Mouse (Mus musculus) heart, adult 18-20 months (tissue): ENCODE data around the gene Olfr688. TPM values are rescaled to one million over a fixed set of nuclear protein-coding genes. Genes with fewer than 3 reads are reported as not detected.

Experiments used
- DNase-seq, 2 experiments: peaks; one replicate each; pipeline ENCODE4 v3.0.0; 2021 to 2022; ENCODE audit warnings: mixed read lengths in 1 of 2
- long read RNA-seq, 2 experiments: library from polyadenylated mRNA; stranded (forward); transcript quantifications; one replicate each; pipeline ENCODE4 v2.0.0; 2021
- total RNA-seq, 2 experiments: library from RNA; stranded (reverse); gene quantifications; 2 replicates each; pipeline ENCODE4 v1.2.3; 2021

The Olfr688 gene
- total RNA-seq, result not detected
- long read RNA-seq, experiment 1, result 0 reads
- long read RNA-seq, experiment 2, result 0 reads

GRCm38 (mm10) chr7:105287795-105288194, at the start of gene Olfr688:
TSS of gene Olfr688 (plus strand) at chr7:105288095.
- no peak for DNase-seq

- no peak for DNase-seq
Measured at GRCm38 (mm10) chr7:105247671-105248070, 40.2 kb upstream of the Olfr688 start.

GRCm38 (mm10) chr7:105248197-105248596, 39.7 kb upstream of the Olfr688 start:
- DNase-seq, result no peak

DNA sequence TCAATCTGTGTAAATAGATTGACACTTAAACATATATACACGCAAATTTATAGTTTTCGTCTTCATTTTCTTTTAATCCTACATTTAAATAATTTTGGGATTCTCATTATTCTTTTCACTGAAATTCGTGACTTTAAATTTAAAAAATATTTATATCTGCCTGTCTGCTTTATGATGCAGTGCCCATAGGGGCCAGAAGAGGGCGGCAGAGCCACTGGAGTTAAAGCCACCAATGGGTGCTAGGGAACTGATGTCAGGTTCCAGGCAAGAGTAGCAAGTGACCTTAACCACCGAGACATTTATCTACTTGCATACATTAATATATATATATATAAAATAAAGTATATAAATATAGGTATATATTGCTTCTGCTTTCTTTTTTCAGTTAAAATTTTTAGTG, 31.2 kb upstream of the Olfr688 start:
- no peak for DNase-seq

- DNase-seq, result no peak
Measured at GRCm38 (mm10) chr7:105272426-105272825, 15.5 kb upstream of the Olfr688 start.

GRCm38 (mm10) chr7:105290051-105290450, 2.2 kb downstream of the Olfr688 start:
- DNase-seq, result no peak

GRCm38 (mm10) chr7:105310865-105311264, 23.0 kb downstream of the Olfr688 start, which contains the start of gene Olfr689:
TSS of gene Olfr689 (plus strand) at chr7:105311165.
- no peak for DNase-seq

DNA sequence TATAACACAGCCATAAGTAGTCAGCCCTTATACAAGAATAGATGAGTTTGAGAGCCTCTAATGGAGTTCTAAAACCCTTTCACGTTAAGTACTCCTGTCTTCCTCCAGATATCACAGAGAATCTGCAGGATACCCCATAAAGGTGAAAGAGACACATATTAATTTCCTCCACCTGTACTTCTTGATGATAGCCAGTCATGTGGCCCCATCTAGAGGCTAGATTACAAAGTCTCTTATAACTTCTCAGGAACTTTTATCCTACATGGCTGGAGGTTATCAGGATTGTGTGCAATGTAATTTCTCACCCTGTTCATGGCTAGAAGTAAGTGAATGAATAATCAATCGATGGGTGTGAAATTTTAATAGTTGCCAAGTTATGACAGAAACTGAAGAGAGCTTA, 37.4 kb downstream of the Olfr688 start:
- DNase-seq, result no peak

GRCm38 (mm10) chr7:105334004-105334403, 46.1 kb downstream of the Olfr688 start, which contains the start of gene Olfr690:
TSS of gene Olfr690 (minus strand) at chr7:105334104.
- DNase-seq, result no peak

Other genes with a start within 250 kb of the Olfr688 start
- gene Olfr677, start 236.7 kb upstream of the Olfr688 start, total RNA-seq, result not detected
- not detected for gene Olfr678, start 223.6 kb upstream of the Olfr688 start, total RNA-seq
- gene Olfr679, start 206.9 kb upstream of the Olfr688 start, total RNA-seq, result not detected
- not detected for gene Olfr680-ps1, start 195.3 kb upstream of the Olfr688 start, total RNA-seq
- gene Olfr681, start 171.3 kb upstream of the Olfr688 start, total RNA-seq, result not detected
- not detected for gene Olfr683, start 141.1 kb upstream of the Olfr688 start, total RNA-seq
- gene Olfr684, start 124.4 kb upstream of the Olfr688 start, total RNA-seq, result not detected
- gene Olfr685, start 102.1 kb upstream of the Olfr688 start, total RNA-seq, result not detected
- not detected for gene Olfr686, start 80.6 kb upstream of the Olfr688 start, total RNA-seq
- not detected for gene Olfr689, start 23.1 kb downstream of the Olfr688 start, total RNA-seq
- gene Olfr690, start 46.0 kb downstream of the Olfr688 start, total RNA-seq, result not detected
- not detected for gene Olfr691, start 54.2 kb downstream of the Olfr688 start, total RNA-seq
- not detected for gene Olfr692, start 80.1 kb downstream of the Olfr688 start, total RNA-seq
- gene Gm5901, start 86.9 kb downstream of the Olfr688 start, total RNA-seq, result not detected
- 10 to 100 TPM; 15.5 to 16.1 TPM for gene Fam160a2, start 112.0 kb downstream of the Olfr688 start, total RNA-seq
- not detected for gene Cnga4, start 116.5 kb downstream of the Olfr688 start, total RNA-seq
- gene Cckbr, start 137.6 kb downstream of the Olfr688 start, total RNA-seq, result not detected
- 10 to 100 TPM; 20.0 to 20.7 TPM for gene Cavin3, start 194.2 kb downstream of the Olfr688 start, total RNA-seq